Mouse (Mus musculus) olfactory bulb, adult 2 months (tissue): Measurements from ENCODE around the gene Tmem254c. TPM values are rescaled to one million over a fixed set of nuclear protein-coding genes. Genes with fewer than 3 reads are reported as not detected.
"Not testable (repeated sequence)": the region's sequence is repeated elsewhere in the genome, so short reads cannot be mapped to it uniquely, and the experiment has no call there.

Experiments used
- H3K27ac ChIP-seq: fragments of 200-500 bp; 2 replicates; pipeline ENCODE4 v1.5.1; 2012; ENCODE audit warnings: low read depth, low read length; ENCODE audit not compliant: insufficient read depth
- H3K4me1 ChIP-seq: fragments of 200-500 bp; 2 replicates; pipeline ENCODE4 v1.6.1; 2012; ENCODE audit warnings: low read length; ENCODE audit not compliant: control insufficient read depth, insufficient read depth
- H3K4me3 ChIP-seq: fragments of 200-500 bp; 2 replicates; pipeline ENCODE4 v1.5.1; 2012; ENCODE audit warnings: mild to moderate bottlenecking, low read depth, low read length, moderate library complexity; ENCODE audit not compliant: insufficient read depth
- WGBS: fragments of 180-500 bp; shearing (Covaris S2); methylation state at CpG from one replicate; pipeline ENCODE4 v1.1.7; 2018; 5-methylcytosine and 5-hydroxymethylcytosine counted together
- polyA plus RNA-seq: library from polyadenylated mRNA; stranded (reverse); fragments of >200 nt; gene quantifications from 2 replicates; pipeline ENCODE4 v1.2.4, GENCODE M21; 2012; ENCODE audit warnings: low replicate concordance; ENCODE audit not compliant: missing spikeins, insufficient read depth, insufficient read length

Gene Tmem254c
- polyA plus RNA-seq, 1 experiment: not detected

DNA sequence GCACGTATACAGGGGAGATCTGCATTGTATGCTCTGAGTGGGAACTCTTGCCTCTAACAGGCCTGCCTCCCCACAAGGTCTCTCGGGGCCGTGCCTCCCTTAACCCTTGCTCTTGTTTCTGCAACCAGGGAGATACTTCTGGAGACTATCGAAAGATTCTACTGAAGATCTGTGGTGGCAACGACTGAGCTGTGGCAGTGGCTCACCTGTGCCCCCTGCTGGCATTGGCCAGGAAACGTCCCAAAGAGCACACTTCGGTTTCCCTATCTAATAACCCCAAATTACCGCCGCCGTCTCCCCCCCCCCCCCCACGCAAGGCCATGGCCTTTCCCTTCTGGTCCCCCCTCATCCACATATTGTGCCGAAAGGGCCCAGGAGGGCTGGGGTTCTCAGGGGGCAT lies 41.5 kb downstream of the Tmem254c start:
- no CpG with 5 or more reads among the region's 12 CpGs for WGBS

DNA sequence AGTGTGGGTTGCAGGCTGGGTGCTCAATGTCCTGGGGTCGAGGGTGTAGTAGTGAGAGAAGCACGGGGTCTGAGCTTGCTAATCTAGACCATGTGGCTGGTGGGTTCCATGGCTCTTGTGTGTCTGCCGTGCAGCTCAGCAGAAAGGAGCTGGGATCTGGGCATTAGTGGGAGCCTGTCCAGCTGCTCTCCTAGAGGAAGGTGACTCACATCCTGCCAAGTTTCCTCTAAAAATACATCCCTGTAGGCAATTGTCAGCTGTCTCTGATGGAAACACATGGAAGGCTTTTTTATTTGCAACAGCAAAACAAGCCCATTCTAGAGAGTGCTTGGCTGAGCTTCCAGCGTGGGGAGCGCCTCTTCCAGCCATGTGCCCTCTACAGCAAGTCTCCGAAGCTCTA lies 44.3 kb downstream of the Tmem254c start:
- H3K4me3 ChIP-seq, H3K27ac ChIP-seq, H3K4me1 ChIP-seq: not testable (repeated sequence)
- WGBS: no CpG with 5 or more reads among the region's 6 CpGs

More for the DNA sequence above, 41.5 kb downstream of the Tmem254c start:
- not testable (repeated sequence) for H3K4me1 ChIP-seq, H3K27ac ChIP-seq, H3K4me3 ChIP-seq

DNA sequence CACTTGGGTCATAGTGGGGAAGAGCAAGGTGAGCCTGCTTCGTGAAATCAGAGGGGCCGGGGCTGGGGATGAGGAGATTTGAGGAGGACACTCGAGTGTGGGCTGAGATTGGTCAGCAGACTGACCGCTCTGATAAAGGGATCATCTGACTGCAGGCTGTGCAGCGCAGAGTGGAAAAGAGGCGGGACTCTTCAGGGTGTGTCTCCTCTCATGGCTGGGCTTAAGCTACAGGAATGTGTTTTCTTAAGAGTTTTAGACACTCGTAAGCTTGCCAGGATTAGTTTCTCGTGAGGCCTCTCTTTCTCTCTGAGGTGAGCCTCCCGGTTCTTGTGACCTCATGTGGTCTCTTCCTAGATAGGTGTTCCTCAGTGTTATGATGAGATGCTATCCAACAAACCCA lies 45.6 kb downstream of the Tmem254c start:
- no CpG with 5 or more reads among the region's 9 CpGs for WGBS
- H3K4me1 ChIP-seq, H3K4me3 ChIP-seq, H3K27ac ChIP-seq: not testable (repeated sequence)

DNA sequence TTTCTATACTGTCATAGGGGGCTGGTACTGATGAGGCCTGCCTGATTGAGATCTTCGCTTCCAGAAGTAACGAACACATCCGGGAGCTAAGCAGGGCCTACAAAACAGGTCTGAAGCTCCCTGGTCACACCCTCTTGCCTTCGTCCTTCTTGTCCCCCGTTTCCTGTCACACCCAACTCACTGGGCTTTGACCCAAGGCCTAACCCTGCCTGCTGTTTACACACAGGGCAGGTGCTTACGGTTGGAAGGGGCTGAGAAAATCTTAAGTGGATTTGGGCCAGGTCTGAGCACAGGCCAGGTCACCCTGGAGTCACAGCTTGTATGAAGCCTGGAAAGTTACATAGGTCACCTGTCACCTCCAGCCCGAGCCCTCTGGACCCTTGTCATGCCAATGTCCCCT lies 50.7 kb downstream of the Tmem254c start:
- whole genome bisulfite sequencing: no CpG with 5 or more reads among the region's 7 CpGs

More for the DNA sequence above, 50.7 kb downstream of the Tmem254c start:
- not testable (repeated sequence) for H3K4me3 ChIP-seq, H3K4me1 ChIP-seq, H3K27ac ChIP-seq

Other genes starting within 250 kb of the Tmem254c start
- gene Anxa11, start 225.2 kb downstream of the Tmem254c start, polyA plus RNA-seq: not detected in 2 replicates
- gene Plac9a, start 164.3 kb downstream of the Tmem254c start, polyA plus RNA-seq: not detected in 2 replicates
- gene Tmem254a, start 139.7 kb downstream of the Tmem254c start, polyA plus RNA-seq: not detected in 2 replicates
- not detected in 2 replicates for gene Cphx1, start 129.1 kb downstream of the Tmem254c start, polyA plus RNA-seq
- not detected in 2 replicates for gene Duxbl1, start 88.8 kb downstream of the Tmem254c start, polyA plus RNA-seq
- not detected in 2 replicates for gene Gm9780, start 24.6 kb downstream of the Tmem254c start, polyA plus RNA-seq
- gene Cphx2, start 14.2 kb upstream of the Tmem254c start, polyA plus RNA-seq: not detected in 2 replicates
- not detected in 2 replicates for gene Cphx3, start 14.9 kb upstream of the Tmem254c start, polyA plus RNA-seq
- gene Duxbl2, start 51.0 kb upstream of the Tmem254c start, polyA plus RNA-seq: not detected in 2 replicates
- gene Plac9b, start 115.1 kb upstream of the Tmem254c start, polyA plus RNA-seq: not detected in 2 replicates
- not detected in 2 replicates for gene Tmem254b, start 139.7 kb upstream of the Tmem254c start, polyA plus RNA-seq
- gene Duxbl3, start 190.6 kb upstream of the Tmem254c start, polyA plus RNA-seq: not detected in 2 replicates